Mouse (Mus musculus) thymus, postnatal 36 days (tissue): ENCODE data around the gene H2-Q4.
"Not testable (repeated sequence)": the region's sequence is repeated elsewhere in the genome, so short reads cannot be mapped to it uniquely, and the experiment has no call there.

ENCODE experiments used
- DNase-seq, 2 experiments: peaks; one replicate each; pipeline ENCODE4 v3.0.0; 2022; ENCODE audit warnings: mixed read lengths in 2 of 2

The H2-Q4 gene

DNA sequence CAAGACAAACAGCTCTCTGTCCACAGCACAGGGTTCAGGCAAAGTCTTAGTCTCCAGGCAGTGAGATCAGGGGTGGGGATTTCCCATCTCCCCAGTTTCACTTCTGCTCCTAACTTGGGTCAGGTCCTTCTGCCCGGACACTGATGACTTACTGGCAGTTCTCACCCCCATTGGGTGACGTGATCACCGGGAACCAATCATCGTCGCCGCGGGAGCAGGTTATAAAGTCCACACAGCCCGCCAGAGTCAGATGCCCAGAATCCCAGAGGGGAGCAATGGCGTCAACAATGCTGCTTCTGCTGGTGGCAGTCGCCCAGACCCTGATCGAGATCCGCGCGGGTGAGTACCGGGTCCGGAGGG lies at the start of gene H2-Q4:
Gene H2-Q4 (plus strand): TSS at position 249 of the 360 bp plus-strand sequence.
- DNase-seq, result peak; percentile 93

DNA sequence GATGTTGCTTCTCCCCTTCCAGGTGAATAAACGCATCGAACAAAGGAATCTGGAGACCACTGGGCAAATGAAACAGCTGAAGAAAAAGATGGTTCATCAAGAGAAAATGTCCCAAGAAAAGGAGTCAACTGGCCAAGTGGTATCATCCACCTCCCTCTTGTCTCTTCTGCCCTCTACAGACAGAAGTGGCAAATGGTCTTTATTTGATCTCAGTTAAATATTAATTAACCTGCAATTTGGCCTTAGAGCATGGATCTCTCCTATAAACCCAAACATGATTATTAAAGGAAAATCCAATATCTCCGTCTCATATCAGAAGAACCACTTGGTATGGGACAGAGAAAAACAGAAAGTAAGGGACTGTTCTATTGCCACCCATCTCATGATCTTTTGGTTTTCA lies 49.7 kb upstream of the H2-Q4 start:
- not testable (repeated sequence) for DNase-seq

DNA sequence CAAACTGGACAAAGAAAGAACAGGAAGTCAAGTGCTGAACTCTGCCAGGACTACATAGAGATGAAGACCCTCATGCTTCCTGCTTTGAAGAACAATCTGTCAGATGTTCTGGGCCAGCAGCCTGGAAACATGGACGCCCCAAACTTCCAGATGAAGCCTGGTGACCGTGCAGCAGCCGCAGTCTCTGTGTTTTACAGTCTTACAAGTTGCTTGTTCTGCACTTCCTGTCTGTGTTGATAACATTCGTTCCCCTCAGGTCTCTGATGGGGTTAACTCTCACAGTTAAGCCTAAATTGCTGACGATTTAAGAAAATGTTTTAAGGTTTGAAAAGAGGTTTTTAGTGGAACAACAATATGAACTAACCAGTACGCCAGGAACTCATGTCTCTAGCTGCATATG lies 47.9 kb upstream of the H2-Q4 start:
- not testable (repeated sequence) for DNase-seq

DNA sequence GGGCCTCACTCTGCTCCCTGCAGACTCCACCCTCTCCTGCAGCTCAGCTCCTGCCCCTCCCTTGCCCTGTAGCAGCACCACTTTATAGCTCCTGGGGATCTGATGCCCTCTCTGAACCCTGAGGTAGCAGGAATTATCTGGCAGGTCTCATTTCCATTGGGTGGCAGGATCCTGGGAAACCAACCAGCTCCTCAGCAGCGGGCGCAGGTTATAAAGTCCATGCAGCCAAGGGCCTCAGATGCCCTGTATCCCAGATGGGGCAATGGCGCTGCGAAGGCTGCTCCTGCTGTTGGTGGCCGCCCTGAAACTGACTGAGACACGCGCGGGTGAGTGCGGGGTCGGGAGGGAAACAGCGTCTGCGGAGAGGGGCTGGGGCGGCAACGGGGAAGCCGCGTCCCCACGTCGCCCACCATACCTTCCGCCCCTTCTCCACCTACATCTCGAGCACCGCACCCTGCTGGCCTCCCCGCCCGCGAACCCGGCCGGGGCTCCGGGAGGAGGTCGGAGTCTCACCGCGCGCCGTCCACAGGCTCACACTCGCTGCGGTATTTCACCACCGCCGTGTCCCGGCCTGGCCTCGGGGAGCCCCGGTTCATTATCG lies 37.2 kb upstream of the H2-Q4 start, which contains the start of gene H2-Q2:
Gene H2-Q2 (plus strand): TSS at position 172 of the 601 bp plus-strand sequence.
- peak; percentile 66 to 81 for DNase-seq

DNA sequence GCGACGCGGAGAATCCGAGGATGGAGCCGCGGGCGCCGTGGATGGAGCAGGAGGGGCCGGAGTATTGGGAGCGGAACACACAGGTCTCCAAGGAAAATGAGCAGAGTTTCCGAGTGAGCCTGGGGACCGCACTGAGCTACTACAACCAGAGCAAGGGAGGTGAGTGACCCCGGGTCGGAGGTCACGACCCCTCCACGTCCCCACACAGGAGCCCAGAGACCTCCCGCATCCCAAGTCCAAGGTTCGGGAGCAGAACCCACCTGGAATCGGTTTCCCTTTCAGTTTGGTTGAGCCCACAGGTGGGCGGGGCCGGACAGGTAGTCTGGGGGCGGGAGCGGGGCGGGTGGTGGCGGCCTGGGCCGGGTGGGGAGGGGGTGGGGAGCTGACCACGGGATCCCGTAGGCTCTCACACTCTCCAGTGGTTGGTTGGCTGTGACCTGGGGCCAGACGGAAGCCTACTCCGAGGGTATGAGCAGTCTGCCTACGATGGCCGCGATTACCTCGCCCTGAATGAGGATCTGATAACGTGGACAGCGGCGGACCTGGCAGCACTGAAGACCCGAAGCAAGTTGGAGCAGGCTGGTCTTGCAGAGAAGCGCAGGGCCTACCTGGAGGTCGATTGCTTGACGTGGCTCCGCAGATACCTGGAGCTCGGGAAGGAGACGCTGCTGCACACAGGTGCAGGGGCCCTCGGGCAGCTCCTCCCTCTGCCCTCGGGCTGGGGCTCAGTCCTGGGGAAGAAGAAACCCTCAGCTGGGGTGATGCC lies 36.5 kb upstream of the H2-Q4 start:
- peak; percentile 42 to 54 for DNase-seq

DNA sequence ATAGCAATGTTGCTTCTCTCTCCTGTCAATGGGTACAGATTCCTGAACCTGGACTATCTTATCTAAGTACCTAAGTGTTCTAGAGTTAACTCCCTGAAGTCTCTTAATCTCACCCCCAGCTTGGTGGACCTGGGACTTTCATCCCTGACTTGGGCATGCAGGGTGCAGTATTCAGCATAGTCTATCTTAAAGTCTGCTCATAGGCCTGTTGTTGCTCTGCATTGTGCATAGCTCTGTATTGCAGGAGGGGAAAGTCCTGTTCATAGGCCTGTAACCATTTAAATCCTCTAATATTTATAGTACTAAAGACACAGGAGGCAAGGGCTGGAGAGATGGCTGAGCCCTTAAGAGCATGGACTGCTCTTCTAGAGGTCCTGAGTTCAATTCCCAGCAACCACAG lies 31.8 kb upstream of the H2-Q4 start:
- not testable (repeated sequence) for DNase-seq

DNA sequence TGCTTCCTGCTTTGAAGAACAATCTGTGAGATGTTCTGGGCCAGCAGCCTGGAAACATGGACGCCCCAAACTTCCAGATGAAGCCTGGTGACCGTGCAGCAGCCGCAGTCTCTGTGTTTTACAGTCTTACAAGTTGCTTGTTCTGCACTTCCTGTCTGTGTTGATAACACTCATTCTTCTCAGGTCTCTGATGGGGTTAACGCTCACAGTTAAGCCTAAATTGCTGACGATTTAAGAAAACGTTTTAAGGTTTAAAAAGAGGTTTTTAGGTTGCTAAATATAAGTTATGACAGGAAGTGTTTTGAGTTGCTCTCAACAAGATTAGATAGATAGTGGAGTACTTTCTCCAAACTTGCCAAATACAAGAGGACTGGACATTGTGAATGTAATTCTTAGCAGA lies 26.1 kb upstream of the H2-Q4 start:
- not testable (repeated sequence) for DNase-seq

DNA sequence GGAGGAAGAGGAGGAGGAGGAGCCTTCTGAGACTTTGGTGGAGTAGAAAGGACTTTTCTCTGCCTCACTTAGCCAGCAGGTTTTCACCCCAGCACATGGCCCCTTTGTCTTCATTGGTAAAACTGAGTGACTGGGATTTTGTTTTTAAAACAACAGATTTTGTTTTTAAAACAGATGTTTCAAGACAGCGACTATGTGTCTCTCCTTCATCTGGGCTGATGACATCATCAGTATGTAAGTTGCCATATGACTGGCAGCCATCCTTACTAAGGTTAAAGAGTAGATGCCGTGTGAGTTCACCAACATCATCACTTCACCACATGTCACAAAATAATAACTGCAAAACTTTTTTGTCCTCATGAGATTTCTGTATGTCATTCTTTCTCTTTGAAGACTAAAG lies 25.3 kb upstream of the H2-Q4 start:
- DNase-seq, result no peak

DNA sequence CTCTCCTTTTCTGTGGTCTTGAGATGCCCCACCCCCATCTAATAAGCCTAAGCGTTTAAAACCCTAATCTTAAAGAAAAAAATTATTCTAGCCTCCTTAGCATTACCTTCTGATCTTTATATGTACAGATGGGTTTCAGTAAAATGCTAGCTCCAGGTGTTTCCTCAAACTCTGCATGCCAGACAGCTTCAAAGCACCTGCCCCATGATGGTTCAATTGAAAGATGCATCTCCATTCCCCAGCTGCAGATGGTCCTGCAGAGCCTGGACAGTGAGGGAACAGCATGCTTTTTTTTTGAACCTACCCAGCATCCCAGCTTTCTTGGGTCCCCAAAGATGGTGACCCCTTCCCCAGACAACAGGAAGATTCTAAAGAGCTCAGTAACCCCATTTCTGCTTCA lies 22.3 kb upstream of the H2-Q4 start:
- DNase-seq, result peak; percentile 49 to 70

DNA sequence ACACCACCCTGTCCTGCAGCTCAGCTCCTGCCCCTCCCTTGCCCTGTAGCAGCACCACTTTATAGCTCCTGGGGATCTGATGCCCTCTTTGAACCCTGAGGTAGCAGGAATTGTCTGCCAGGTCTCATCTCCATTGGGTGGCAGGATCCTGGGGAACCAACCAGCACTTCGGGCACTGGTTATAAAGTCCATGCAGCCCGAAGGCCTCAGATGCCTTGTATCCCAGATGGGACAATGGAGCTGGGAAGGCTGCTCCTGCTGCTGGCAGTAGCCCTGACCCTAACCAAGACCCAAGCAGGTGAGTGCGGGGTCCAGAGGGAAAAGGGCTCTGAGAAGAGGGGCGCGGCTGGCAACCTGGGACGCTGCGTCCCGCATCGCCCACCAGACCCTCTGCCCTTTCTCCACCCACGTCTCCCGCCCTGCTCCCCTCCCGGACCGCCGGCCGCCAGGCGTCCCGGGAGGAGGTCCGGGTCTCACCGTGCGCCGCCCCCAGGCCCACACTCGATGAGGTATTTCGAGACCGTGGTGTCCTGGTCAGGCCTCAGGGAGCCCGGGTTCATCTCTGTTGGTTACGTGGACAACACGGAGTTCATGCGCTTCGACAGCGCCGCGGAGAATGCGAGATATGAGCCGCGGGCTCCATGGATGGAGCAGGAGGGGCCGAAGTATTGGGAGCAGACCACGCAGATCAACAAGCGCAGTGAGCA lies 20.5 kb upstream of the H2-Q4 start:
- peak in 1 of 2 experiments; percentile 42 for DNase-seq

DNA sequence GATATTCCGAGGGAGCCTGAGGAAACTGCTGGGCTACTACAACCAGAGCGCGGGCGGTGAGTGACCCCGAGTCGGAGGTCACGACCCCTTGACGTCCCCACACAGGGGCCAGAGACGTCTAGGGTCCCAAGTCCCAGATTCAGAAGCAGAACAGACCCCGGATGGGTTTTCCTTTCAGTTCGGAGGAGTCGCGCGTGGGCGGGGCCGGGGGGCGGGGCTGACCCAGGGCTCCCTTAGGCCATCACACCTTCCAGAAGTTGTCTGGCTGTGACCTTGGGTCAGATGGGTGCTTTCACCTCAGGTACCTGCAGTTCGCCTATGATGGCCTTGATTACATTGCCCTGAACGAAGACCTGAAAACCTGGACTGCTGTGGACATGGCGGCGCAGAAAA lies 20.0 kb upstream of the H2-Q4 start:
- no peak for DNase-seq

DNA sequence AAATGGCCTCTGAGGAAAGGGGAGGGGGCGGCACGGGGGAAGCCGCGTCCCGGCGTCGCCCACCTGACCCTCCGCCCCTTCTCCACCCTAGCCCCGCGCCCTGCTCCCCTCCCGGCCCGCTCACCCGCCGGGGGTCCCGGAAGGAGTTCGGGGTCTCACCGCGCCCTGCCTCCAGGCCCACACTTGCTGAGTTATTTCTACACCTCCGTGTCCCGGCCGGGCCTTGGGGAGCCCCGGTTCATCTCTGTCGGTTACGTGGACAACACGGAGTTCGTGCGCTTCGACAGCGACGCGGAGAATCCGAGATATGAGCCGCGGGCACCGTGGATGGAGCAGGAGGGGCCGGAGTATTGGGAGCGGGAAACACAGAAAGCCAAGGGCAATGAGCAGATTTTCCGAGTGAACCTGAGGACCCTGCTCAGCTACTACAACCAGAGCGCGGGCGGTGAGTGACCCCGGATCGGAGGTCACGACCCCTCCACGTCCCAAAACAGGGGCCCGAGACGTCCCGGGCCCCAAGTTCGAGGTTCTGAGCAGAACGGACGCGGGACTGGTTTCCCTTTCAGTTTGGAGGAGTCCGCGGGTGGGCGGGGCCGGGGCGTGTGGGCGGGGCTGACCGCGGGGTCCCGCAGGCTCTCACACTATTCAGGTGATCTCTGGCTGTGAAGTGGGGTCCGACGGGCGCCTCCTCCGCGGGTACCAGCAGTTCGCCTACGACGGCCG lies 473 bp downstream of the H2-Q4 start:
- DNase-seq, result peak; percentile 60 to 61

DNA sequence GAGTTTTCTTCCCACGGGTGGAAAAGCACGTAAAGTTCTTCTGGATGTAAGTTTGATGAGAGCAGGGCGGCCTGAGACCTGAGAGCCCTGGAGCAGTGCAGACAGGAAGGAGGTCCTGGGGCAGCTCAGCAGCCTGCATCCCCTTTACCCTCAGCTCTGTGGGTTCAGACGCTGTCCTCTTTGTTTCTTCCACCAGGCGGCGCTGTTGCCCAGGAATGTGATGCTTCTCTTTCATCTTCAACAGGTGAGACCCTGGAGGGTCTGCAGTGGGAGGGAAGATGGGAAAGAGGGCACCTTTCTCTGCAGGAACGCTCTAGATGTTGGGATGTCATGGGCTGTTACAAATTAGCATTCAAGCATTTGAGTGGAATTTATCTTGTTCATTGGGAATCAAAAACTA lies 10.4 kb downstream of the H2-Q4 start:
- DNase-seq, result peak; percentile 79 to 80

DNA sequence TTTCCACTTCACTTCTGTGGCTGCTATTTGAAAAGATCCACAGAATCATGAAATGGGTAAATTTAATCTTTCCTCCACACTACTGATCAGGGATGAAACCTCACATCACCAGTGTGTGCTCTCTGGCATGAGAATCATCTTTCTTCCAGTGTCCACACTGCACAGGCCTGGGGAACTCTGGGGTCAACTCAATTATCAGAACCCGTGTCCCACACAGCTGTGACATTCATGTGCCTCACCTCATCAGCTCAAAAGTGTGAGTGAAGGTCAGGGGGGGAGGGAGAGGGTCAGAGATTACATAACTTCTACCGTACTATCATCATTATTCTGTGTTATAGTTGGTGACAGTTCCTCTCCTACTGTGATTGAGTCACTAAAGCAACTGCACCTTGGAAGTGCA lies 13.3 kb downstream of the H2-Q4 start:
- not testable (repeated sequence) for DNase-seq

DNA sequence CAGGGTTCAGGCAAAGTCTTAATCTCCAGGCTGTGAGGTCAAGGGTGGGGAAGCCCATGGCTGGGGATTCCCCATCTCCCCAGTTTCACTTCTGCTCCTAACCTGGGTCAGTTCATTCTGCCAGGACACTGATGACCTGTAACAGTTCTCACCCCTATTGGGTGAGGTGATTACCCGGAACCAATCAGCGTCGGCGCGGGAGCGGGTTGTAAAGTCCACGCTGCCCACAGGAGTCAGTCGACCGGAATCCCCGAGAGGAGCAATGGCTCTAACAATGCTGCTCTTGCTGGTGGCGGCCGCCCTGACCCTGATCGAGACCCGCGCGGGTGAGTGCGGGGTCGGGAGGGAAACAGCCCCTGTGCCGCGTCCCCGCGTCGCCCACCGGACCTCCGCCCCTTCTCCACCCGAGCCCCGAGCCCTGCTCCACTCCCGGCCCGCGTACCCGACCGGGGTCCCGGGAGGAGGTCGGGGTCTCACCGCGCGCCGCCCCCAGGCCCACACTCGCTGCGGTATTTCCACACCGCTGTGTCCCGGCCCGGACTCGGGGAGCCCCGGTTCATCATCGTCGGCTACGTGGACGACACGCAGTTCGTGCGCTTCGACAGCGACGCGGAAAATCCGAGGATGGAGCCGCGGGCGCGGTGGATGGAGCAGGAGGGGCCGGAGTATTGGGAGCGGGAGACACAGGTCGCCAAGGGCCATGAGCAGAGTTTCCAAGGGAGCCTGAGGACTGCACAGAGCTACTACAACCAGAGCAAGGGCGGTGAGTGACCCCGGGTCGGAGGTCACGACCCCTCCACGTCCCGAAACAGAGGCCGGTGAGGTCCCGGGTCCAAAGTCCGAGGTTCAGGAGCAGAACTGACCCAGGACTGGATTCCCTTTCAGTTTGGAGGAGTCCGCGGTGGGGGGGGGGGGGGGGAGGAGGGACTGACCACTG lies 14.7 kb downstream of the H2-Q4 start:
- DNase-seq, result not testable (repeated sequence)

DNA sequence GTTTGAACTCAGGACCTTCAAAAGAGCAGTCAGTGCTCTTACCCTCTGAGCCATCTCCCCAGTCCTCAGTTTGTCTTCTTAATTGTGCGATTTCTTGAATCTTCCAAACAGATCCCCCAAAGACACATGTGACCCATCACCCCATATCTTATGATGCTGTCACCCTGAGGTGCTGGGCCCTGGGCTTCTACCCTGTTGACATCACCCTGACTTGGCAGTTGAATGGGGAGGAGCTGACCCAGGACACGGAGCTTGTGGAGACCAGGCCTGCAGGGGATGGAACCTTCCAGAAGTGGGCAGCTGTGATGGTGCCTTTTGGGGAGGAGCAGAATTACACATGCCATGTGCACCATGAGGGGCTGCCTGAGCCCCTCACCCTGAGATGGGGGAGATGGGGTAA lies 17.5 kb downstream of the H2-Q4 start:
- DNase-seq, result not testable (repeated sequence)

DNA sequence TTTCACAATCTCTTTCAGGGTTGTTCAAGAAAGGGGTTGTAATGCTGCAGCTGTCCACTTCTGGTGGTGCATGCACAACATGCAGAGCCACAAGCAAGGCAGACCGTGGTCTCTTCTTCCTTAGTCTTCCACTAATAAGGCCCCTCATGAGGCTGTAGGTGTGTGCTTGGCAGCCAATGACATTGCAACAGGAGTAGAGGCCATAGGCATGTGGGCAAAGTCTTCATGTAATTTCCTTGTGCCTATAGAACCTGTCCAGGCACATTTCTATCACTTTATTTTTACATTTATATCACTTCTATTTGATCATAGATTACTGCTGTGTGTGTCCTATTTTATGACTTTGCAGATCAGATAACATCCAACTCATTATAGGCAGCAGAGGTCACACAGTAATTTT lies 33.6 kb downstream of the H2-Q4 start:
- not testable (repeated sequence) for DNase-seq

DNA sequence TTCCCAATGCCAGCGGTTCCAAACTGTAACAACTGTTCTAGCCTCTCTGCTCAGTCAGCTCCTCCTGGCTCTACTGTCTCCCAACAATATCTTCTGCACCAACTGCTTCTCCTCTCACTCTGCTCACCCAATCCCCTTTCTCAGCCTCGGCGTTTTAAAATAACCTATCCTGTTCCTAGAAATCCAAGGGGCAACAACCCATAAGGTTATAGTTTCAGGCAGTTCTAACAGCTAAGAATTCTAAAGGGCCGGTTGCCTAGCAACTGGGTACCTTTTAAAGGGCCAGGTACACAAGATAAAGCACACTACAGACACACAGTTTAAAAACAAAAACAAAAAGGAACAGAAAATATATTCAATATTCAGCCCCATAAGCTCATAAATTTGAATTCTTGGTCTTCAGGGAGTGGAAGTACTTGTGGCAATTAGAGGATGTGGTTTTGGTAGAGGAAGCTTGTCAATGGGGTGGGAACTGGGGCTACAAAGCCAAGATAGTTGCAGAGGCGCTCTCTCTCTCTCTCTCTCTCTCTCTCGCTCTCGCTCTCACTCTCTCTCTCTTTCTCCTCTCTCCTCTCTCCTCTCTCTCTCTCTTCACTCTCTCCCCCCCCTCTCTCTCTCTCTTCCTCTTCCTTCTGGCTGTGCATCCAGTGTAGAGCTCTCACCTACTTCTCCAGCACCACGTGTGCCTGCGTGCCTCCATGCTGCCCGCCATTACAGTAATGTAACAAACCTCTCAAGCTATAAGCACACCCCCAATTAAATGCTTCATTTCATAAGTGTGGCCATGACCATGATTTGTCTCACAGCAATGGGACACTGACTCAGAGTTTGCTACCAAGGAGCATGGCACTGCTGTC lies 36.1 kb downstream of the H2-Q4 start:
- DNase-seq, result not testable (repeated sequence)

DNA sequence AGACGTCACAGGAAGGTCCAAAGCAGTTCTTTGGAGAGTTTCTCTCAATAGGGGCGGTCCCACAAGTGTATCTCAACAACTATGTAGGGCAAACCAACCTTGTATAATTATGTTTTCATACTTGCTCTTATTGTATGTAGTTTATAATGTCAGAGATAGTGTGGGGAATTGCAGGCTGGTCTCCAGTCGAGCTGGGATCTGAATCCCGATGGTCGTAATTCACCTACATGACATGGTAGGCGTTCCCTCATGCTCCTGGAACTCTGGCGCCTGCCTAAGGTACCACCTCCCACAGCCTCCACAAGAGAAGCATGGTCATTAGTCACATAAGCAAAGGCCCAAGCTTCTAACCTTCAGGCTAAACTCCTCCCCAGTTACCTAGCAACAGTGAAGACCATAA lies 39.4 kb downstream of the H2-Q4 start:
- DNase-seq, result no peak

DNA sequence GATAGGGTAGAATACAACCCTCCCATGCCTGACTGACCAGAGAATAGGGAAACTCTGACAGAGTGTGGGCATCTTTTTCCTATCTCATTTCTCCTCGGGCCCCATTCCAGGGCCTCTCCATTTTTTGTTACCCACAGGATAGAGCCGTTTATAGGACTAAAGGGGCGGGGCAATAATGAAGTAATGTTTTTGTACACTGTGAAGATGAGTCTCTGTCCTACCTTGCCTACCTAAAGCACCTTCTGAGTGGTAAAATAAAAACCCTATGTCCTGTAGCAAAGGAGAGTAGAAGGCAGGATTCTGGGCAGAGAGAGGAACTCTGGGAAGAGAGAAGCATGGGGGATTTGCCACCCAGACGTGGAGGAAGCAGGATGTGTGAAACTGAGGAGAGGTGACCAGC lies 40.1 kb downstream of the H2-Q4 start:
- not testable (repeated sequence) for DNase-seq
